Mouse (Mus musculus): ENCODE data around the gene Il1rapl2. TPM values are rescaled to one million over a fixed set of nuclear protein-coding genes. Genes with fewer than 3 reads are reported as not detected.

The Il1rapl2 gene
- 0.41 and 0.43 TPM in 2 replicates for polyA plus RNA-seq (2012; rRNA removed)

GRCm38 (mm10) chrX:137570321-137571195, at the start of gene Il1rapl2:
Gene Il1rapl2, plus strand, starts transcription at chrX:137570608.
- Histone ChIP-seq H3K27ac (ENCODE audit: insufficient read depth, low read length) (no peak within 1 kb of the TSS), H3K4me1 (ENCODE audit: control insufficient read depth, insufficient read depth, low read length) (no peaks in the 10 kb centered on the region), H3K4me3 (replicated peaks; ENCODE audit: insufficient read depth, low read depth, low read length) (peak within 1 kb of the TSS; percentile 15), H3K27me3 (ENCODE audit: control insufficient read depth, insufficient read depth, low read length) (no peaks in the 10 kb centered on the region; the same call in 1 of the 2 replicates)
- no peak for TF ChIP-seq CTCF (IDR thresholded peaks at IDR 0.05; ENCODE audit: borderline replicate concordance, insufficient read depth, low read depth, low read length)
- no peak for TF ChIP-seq POLR2A (IDR thresholded peaks at IDR 0.05; ENCODE audit: borderline replicate concordance, insufficient read depth, low read length)
- peak in 1 of 2 experiments; percentile 18 for DNase-seq
- 4% methylated on average over 47 of the region's 47 CpGs for WGBS

GRCm38 (mm10) chrX:137548348-137548747, 22.1 kb upstream of the Il1rapl2 start:
- H3K4me1 ChIP-seq (ENCODE audit: control insufficient read depth, insufficient read depth, low read length) = no peaks in the 10 kb centered on the region
- H3K4me3 ChIP-seq (replicated peaks; ENCODE audit: insufficient read depth, low read depth, low read length) = no peak overlapping the region
- no peak for TF ChIP-seq CTCF (IDR thresholded peaks at IDR 0.05; ENCODE audit: borderline replicate concordance, insufficient read depth, low read depth, low read length)
- no peak for TF ChIP-seq POLR2A (IDR thresholded peaks at IDR 0.05; ENCODE audit: borderline replicate concordance, insufficient read depth, low read length)
- no peaks in the 10 kb centered on the region for H3K27me3 ChIP-seq (ENCODE audit: control insufficient read depth, insufficient read depth, low read length)
- no peak overlapping the region for H3K27ac ChIP-seq (ENCODE audit: insufficient read depth, low read length)
- 65% methylated on average over 2 of the region's 2 CpGs for WGBS
- DNase-seq = no peak

GRCm38 (mm10) chrX:137569472-137570188, 778 bp upstream of the Il1rapl2 start:
- Histone ChIP-seq H3K27me3 (ENCODE audit: control insufficient read depth, insufficient read depth, low read length) (no peaks in the 10 kb centered on the region; the same call in 1 of the 2 replicates), H3K4me3 (replicated peaks; ENCODE audit: insufficient read depth, low read depth, low read length) (no peak overlapping the region), H3K4me1 (ENCODE audit: control insufficient read depth, insufficient read depth, low read length) (no peaks in the 10 kb centered on the region), H3K27ac (ENCODE audit: insufficient read depth, low read length) (no peak overlapping the region)
- WGBS = 12% methylated on average over 21 of the region's 21 CpGs
- TF ChIP-seq CTCF (IDR thresholded peaks at IDR 0.05; ENCODE audit: borderline replicate concordance, insufficient read depth, low read depth, low read length) (no peak), POLR2A (IDR thresholded peaks at IDR 0.05; ENCODE audit: borderline replicate concordance, insufficient read depth, low read length) (no peak)
- no peak for DNase-seq

DNA sequence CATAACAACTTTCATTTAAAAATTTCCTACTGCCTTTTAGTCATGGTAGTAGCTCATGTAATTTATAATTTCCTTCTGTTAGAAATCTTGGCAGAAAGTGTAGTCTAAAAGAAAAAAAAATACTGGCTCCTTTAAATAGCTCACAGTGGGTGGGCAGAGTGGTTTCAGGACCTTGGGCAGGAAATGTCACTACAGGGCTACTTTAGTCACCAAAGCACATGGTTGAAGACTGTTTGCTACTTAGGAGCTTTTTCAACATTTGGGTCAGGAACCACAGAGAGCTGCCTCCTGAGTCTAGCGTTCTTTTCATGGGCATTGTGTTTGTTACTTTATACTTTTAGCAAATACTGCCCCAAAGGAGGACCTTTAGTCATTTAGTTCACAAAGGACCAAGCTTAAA, 12.2 kb downstream of the Il1rapl2 start:
- Histone ChIP-seq H3K27ac (ENCODE audit: insufficient read depth, low read length) (no peak overlapping the region), H3K4me3 (replicated peaks; ENCODE audit: insufficient read depth, low read depth, low read length) (no peak overlapping the region), H3K4me1 (ENCODE audit: control insufficient read depth, insufficient read depth, low read length) (no peaks in the 10 kb centered on the region), H3K27me3 (ENCODE audit: control insufficient read depth, insufficient read depth, low read length) (no peaks in the 10 kb centered on the region)
- DNase-seq = no peak
- TF ChIP-seq POLR2A (IDR thresholded peaks at IDR 0.05; ENCODE audit: borderline replicate concordance, insufficient read depth, low read length) (no peak), CTCF (IDR thresholded peaks at IDR 0.05; ENCODE audit: borderline replicate concordance, insufficient read depth, low read depth, low read length) (no peak)
- WGBS = 32% methylated on average over 1 of the region's 1 CpGs

DNA sequence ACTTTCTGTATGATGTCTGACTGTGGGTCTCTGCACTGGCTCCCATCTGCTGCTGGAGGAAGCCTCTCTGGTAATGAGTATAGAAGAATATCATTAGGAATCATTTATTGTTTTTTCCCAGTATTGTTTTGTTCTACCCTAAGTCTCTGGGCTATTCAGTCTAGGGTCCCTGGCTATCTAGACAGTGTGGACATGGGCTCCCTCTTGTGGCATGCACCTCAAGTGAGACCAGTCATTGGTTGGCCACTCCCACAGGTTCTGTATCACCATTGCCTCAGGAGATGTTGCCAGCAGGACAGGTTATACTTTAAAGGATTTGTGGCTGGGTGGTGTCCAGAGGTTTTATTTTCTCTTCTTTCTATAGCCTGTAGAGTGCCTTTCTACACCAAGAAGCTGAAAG, 50.3 kb downstream of the Il1rapl2 start:
- Histone ChIP-seq H3K4me3 (replicated peaks; ENCODE audit: insufficient read depth, low read depth, low read length) (no peak overlapping the region), H3K27ac (ENCODE audit: insufficient read depth, low read length) (no peak overlapping the region), H3K4me1 (ENCODE audit: control insufficient read depth, insufficient read depth, low read length) (no peaks in the 10 kb centered on the region), H3K27me3 (ENCODE audit: control insufficient read depth, insufficient read depth, low read length) (no peaks in the 10 kb centered on the region)
- peak in 1 of 2 experiments; percentile 6 for DNase-seq
- TF ChIP-seq POLR2A (IDR thresholded peaks at IDR 0.05; ENCODE audit: borderline replicate concordance, insufficient read depth, low read length) (no peak), CTCF (IDR thresholded peaks at IDR 0.05; ENCODE audit: borderline replicate concordance, insufficient read depth, low read depth, low read length) (no peak)

GRCm38 (mm10) chrX:137667011-137667410, 96.6 kb downstream of the Il1rapl2 start:
- Histone ChIP-seq H3K27me3 (ENCODE audit: control insufficient read depth, insufficient read depth, low read length) (no peaks in the 10 kb centered on the region), H3K4me3 (replicated peaks; ENCODE audit: insufficient read depth, low read depth, low read length) (no peak overlapping the region), H3K27ac (ENCODE audit: insufficient read depth, low read length) (no peak overlapping the region), H3K4me1 (ENCODE audit: control insufficient read depth, insufficient read depth, low read length) (no peaks in the 10 kb centered on the region)
- WGBS = 15% methylated on average over 2 of the region's 2 CpGs
- DNase-seq = peak in 1 of 2 experiments; percentile 0
- TF ChIP-seq CTCF (IDR thresholded peaks at IDR 0.05; ENCODE audit: borderline replicate concordance, insufficient read depth, low read depth, low read length) = no peak
- no peak for TF ChIP-seq POLR2A (IDR thresholded peaks at IDR 0.05; ENCODE audit: borderline replicate concordance, insufficient read depth, low read length)

DNA sequence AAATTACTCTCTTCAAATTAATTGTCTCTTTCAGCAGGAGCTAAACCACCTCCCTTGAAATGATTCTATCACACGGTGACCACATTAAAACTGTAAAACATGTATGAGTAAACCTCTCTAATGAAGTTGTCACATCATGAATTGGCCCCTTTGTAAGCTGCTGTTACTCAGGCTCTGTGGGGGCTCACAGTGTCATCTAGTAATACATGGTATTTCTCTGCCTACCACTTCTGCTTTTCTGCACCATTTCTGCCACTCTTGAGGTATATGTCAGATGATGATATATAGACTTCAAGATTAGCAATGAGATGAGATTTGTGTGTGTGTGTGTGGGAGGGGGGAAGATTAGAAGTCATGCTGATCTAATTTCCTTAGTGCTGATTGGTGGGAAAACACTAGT, 117.6 kb downstream of the Il1rapl2 start:
- Histone ChIP-seq H3K4me1 (ENCODE audit: control insufficient read depth, insufficient read depth, low read length) (no peaks in the 10 kb centered on the region), H3K4me3 (replicated peaks; ENCODE audit: insufficient read depth, low read depth, low read length) (no peak overlapping the region), H3K27ac (ENCODE audit: insufficient read depth, low read length) (no peak overlapping the region), H3K27me3 (ENCODE audit: control insufficient read depth, insufficient read depth, low read length) (no peaks in the 10 kb centered on the region)
- DNase-seq = no peak
- 55% methylated on average over 1 of the region's 1 CpGs for WGBS
- TF ChIP-seq CTCF (IDR thresholded peaks at IDR 0.05; ENCODE audit: borderline replicate concordance, insufficient read depth, low read depth, low read length) (no peak), POLR2A (IDR thresholded peaks at IDR 0.05; ENCODE audit: borderline replicate concordance, insufficient read depth, low read length) (no peak)
